ENCODE assay signal across 18 mouse cellular contexts in the genomic region with DNA sequence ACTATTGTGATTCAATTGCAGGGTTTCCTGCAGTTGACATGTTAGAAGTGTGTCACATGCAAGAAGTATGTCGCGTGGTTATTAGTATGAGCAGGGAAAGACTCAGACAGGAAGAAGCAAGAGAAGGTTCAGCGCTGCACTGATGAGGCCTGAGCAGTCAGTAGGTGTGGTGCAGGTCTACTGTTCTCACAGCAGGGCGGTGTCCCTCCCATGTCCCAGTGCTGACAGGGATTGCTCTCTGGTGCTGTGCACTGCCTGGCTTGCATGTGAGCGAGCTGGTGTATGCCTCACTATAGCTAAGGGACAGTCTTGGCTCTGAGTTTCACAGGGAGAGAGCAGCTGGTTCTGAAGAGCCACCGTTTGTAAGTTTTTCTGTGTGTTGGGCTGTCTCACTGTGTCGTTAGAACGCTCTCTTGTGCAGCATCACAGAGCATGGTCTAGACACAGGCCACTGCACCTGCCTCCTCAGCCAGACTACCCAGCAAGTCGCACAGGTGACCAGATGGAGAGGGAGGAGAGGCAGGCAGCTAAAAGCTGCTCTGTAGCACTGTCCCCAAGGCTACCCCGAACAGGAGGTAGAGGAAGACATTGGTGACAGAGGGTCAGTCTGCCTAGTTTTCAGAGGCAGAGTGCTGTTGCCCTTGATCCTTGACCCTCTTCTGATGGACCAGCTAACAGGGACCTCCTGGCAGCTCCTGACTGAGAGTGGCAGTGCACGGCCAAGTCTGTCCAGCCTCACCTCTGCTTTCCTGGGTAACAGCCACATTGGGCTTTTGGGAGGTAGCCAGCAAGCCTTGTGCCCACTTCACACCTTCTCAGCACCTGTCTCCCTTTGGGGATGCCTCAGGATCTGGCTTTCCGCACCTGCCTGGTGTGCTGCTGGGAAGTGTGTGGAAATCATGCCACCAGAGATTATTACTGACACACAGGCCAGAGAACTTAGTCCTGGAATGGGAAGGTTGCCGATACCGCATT. TPM values are rescaled to one million over a fixed set of nuclear protein-coding genes. Genes with fewer than 3 reads are reported as not detected.
DNase-seq lines count a peak whose midpoint lies in the region; ATAC-seq and TF ChIP-seq lines count a peak whose summit lies in the region.
"Had no signal": no experiment of that assay in that cellular context is flagged by ENCODE, and none has a peak within 500 bp of the region (broad histone marks: within the 10 kb centered on the region; RNA-seq: fewer than 3 reads in every experiment).

No protein-coding gene starts in this region.

- H3K36me3 ChIP-seq in heart, adult 2 months (ENCODE audit: control insufficient read depth, insufficient read depth, low read length) = no peaks in the 10 kb centered on the region
- H3K36me3 ChIP-seq in testis, adult 2 months (ENCODE audit: control insufficient read depth, insufficient read depth, low read length) = peaks cover 3% of the 10 kb centered on the region
- peaks cover 26% of the 10 kb centered on the region for H3K36me3 ChIP-seq in heart, embryonic 12.5 days

- TF ChIP-seq CTCF in heart, adult 2 months (IDR thresholded peaks at IDR 0.05) = no peak
- TF ChIP-seq CTCF in testis, adult 2 months (IDR thresholded peaks at IDR 0.05; ENCODE audit: control insufficient read depth, insufficient read depth, insufficient replicate concordance, low read depth, low read length) = no peak

- no peak overlapping the region for H3K4me2 ChIP-seq in heart, embryonic 12.5 days
- H3K4me2 ChIP-seq: forebrain, embryonic 12.5 days; kidney, embryonic 15.5 days; limb, embryonic 13.5 days; midbrain, embryonic 15.5 days had no signal

- WGBS in heart, adult 2 months = 73% methylated on average over 14 of the region's 14 CpGs
- 76% methylated on average over 14 of the region's 14 CpGs for WGBS in heart, embryonic 12.5 days

- intact Hi-C loops in heart, adult 2 months (cut with DNase I) = no loop called here
- intact Hi-C loops in heart, postnatal 25 days (cut with DNase I) = no loop called here

- H3K4me3 ChIP-seq in heart, adult 2 months = no peak overlapping the region
- H3K4me3 ChIP-seq in testis, adult 2 months (ENCODE audit: control insufficient read depth, low read depth, low read length) = no peak overlapping the region
- no peak overlapping the region for H3K4me3 ChIP-seq in heart, embryonic 12.5 days
- H3K4me3 ChIP-seq: forebrain, embryonic 12.5 days; kidney, embryonic 15.5 days; layer of hippocampus, adult 2 months; left cerebral cortex, adult 2 months; limb, embryonic 13.5 days; midbrain, embryonic 15.5 days had no signal

- ATAC-seq in heart, embryonic 12.5 days (ENCODE audit: insufficient number of reproducible peaks, low FRiP score) = no peak
- ATAC-seq in activated CD4-positive, CD25-positive, alpha-beta regulatory T cell, adult 4 months = no peak
- ATAC-seq: midbrain, embryonic 15.5 days had no signal

- H3K4me1 ChIP-seq in heart, adult 2 months (ENCODE audit: control insufficient read depth, insufficient read depth, low read length) = peaks cover 1% of the 10 kb centered on the region; the same call in 1 of the 2 replicates
- H3K4me1 ChIP-seq in testis, adult 2 months (ENCODE audit: control insufficient read depth, insufficient read depth, low read length) = no peaks in the 10 kb centered on the region
- peaks cover 28% of the 10 kb centered on the region for H3K4me1 ChIP-seq in heart, embryonic 12.5 days (replicated peaks)
- H3K4me1 ChIP-seq: forebrain, embryonic 12.5 days; kidney, embryonic 15.5 days; limb, embryonic 13.5 days; midbrain, embryonic 15.5 days had no signal

- no peak overlapping the region for H3K9ac ChIP-seq in heart, adult 2 months (ENCODE audit: low read depth, low read length)
- H3K9ac ChIP-seq in heart, embryonic 12.5 days = 0 out of 2 replicates have a peak overlapping the region, but pooled peaks have one; percentile 6
- H3K9ac ChIP-seq: forebrain, embryonic 12.5 days; kidney, embryonic 15.5 days; midbrain, embryonic 15.5 days had no signal

- 0 out of 2 replicates have a peak, but pooled peaks have one; percentile 16 for TF ChIP-seq EP300 in heart, adult 2 months (IDR thresholded peaks at IDR 0.05; ENCODE audit: insufficient read depth, low read depth, low read length)

- H3K27ac ChIP-seq in heart, adult 2 months = no peak overlapping the region
- H3K27ac ChIP-seq in testis, adult 2 months (ENCODE audit: control insufficient read depth, insufficient read depth, low read depth, low read length) = no peak overlapping the region
- peak overlapping the region; percentile 26; the same call in 1 of the 2 replicates for H3K27ac ChIP-seq in heart, embryonic 12.5 days (ENCODE audit: poor library complexity, severe bottlenecking)
- H3K27ac ChIP-seq: forebrain, embryonic 12.5 days; kidney, embryonic 15.5 days; left cerebral cortex, adult 2 months; limb, embryonic 13.5 days; midbrain, embryonic 15.5 days had no signal

- no peaks in the 10 kb centered on the region for H3K9me3 ChIP-seq in heart, embryonic 12.5 days (replicated peaks)
- H3K9me3 ChIP-seq: forebrain, embryonic 12.5 days; kidney, embryonic 15.5 days; limb, embryonic 13.5 days; midbrain, embryonic 15.5 days had no signal

- no peaks in the 10 kb centered on the region for H3K27me3 ChIP-seq in heart, adult 2 months (ENCODE audit: control insufficient read depth, insufficient read depth, low read length)
- no peaks in the 10 kb centered on the region for H3K27me3 ChIP-seq in testis, adult 2 months (ENCODE audit: control insufficient read depth, insufficient read depth, low read length)
- H3K27me3 ChIP-seq in heart, embryonic 12.5 days (replicated peaks) = no peaks in the 10 kb centered on the region
- H3K27me3 ChIP-seq: forebrain, embryonic 12.5 days; kidney, embryonic 15.5 days; limb, embryonic 13.5 days; midbrain, embryonic 15.5 days had no signal

- no peak for TF ChIP-seq POLR2A in heart, adult 2 months (IDR thresholded peaks at IDR 0.05; ENCODE audit: insufficient read depth, low read depth, low read length)
- TF ChIP-seq POLR2A in testis, adult 2 months (IDR thresholded peaks at IDR 0.05; ENCODE audit: control insufficient read depth, low read depth, low read length) = 0 out of 2 replicates have a peak, but pooled peaks have one; percentile 27

- H3K79me2 ChIP-seq in heart, adult 2 months (replicated peaks; ENCODE audit: control insufficient read depth, insufficient read depth, low read length) = peaks cover 2% of the 10 kb centered on the region; the same call in 1 of the 2 replicates

- peak in 1 of 2 experiments; percentile 42 for DNase-seq in heart, adult 2 months
- DNase-seq in heart, postnatal 25 days (ENCODE audit: low spot score) = no peak
- no peak for DNase-seq in testis, postnatal 14 days (ENCODE audit: low spot score)
- DNase-seq in adrenal gland, adult 18-20 months (ENCODE audit: low spot score in 2 of 2) = no peak
- no peak for DNase-seq in frontal cortex, postnatal 36 days (ENCODE audit: low spot score in 2 of 2)
- DNase-seq: adrenal gland, adult 2 months; B cell, adult 2 months; embryo, embryonic 11 days; thymus, postnatal 4 days had no signal

RNA-seq across cellular contexts. Expression of gene Dnajc11, which starts 15.3 kb away (rescaled TPM):
- 10 to 100 TPM; 71.0 to 84.3 TPM for total RNA-seq in heart, adult 2 months (2021)
- polyA plus RNA-seq in heart, adult 2 months (2012; rRNA removed) = 55.9 and 66.9 TPM in 2 replicates
- total RNA-seq in heart, postnatal 25 days (2021) = 10 to 100 TPM; 82.3 to 96.4 TPM
- 28.6 and 31.2 TPM in 2 replicates for polyA plus RNA-seq in testis, adult 2 months (2012; rRNA removed)
- polyA plus RNA-seq in heart, embryonic 12.5 days (2016; fragmentation: Nextera tagmentation; extraction: Ambion mirVana) = 61.1 and 63.8 TPM in 2 replicates
- total RNA-seq in adrenal gland, adult 18-20 months (2021) = 10 to 100 TPM; 78.1 to 88.9 TPM
- polyA plus RNA-seq in activated CD4-positive, CD25-positive, alpha-beta regulatory T cell, adult 4 months (2017; shearing (Covaris generic)) = 10 to 100 TPM; 27.9 to 31.7 TPM

RNA-seq across cellular contexts. Expression of gene Thap3, which starts 40.0 kb away (rescaled TPM):
- 10 to 100 TPM; 12.0 to 13.5 TPM for total RNA-seq in heart, adult 2 months (2021)
- polyA plus RNA-seq in heart, adult 2 months (2012; rRNA removed) = 20.8 and 27.6 TPM in 2 replicates
- 10 to 100 TPM; 11.5 TPM for total RNA-seq in heart, postnatal 25 days (2021)
- polyA plus RNA-seq in testis, adult 2 months (2012; rRNA removed) = 4.2 and 5.5 TPM in 2 replicates
- polyA plus RNA-seq in heart, embryonic 12.5 days (2016; fragmentation: Nextera tagmentation; extraction: Ambion mirVana) = 25.2 and 26.6 TPM in 2 replicates
- total RNA-seq in adrenal gland, adult 18-20 months (2021) = 10 to 100 TPM; 18.2 to 19.9 TPM
- 100 to 1,000 TPM in 1 of 2 experiments, 10 to 100 TPM in 1; 89.8 to 107 TPM for polyA plus RNA-seq in activated CD4-positive, CD25-positive, alpha-beta regulatory T cell, adult 4 months (2017; shearing (Covaris generic))

RNA-seq across cellular contexts. Expression of gene Phf13, which starts 47.3 kb away (rescaled TPM):
- total RNA-seq in heart, adult 2 months (2021) = 1 to 10 TPM; 4.5 to 4.8 TPM
- 3.0 and 3.7 TPM in 2 replicates for polyA plus RNA-seq in heart, adult 2 months (2012; rRNA removed)
- total RNA-seq in heart, postnatal 25 days (2021) = 1 to 10 TPM; 5.8 to 6.2 TPM
- 41.8 and 43.6 TPM in 2 replicates for polyA plus RNA-seq in testis, adult 2 months (2012; rRNA removed)
- 26.7 and 27.0 TPM in 2 replicates for polyA plus RNA-seq in heart, embryonic 12.5 days (2016; fragmentation: Nextera tagmentation; extraction: Ambion mirVana)
- total RNA-seq in adrenal gland, adult 18-20 months (2021) = 10 to 100 TPM; 12.4 to 13.2 TPM
- polyA plus RNA-seq in activated CD4-positive, CD25-positive, alpha-beta regulatory T cell, adult 4 months (2017; shearing (Covaris generic)) = 1 to 10 TPM; 2.3 to 3.0 TPM

RNA-seq across cellular contexts. Expression of gene Klhl21, which starts 59.8 kb away (rescaled TPM):
- 10 to 100 TPM; 69.9 to 93.5 TPM for total RNA-seq in heart, adult 2 months (2021)
- 50.4 and 56.2 TPM in 2 replicates for polyA plus RNA-seq in heart, adult 2 months (2012; rRNA removed)
- 10 to 100 TPM; 69.8 to 76.2 TPM for total RNA-seq in heart, postnatal 25 days (2021)
- 17.1 TPM in 2 replicates for polyA plus RNA-seq in testis, adult 2 months (2012; rRNA removed)
- polyA plus RNA-seq in heart, embryonic 12.5 days (2016; fragmentation: Nextera tagmentation; extraction: Ambion mirVana) = 41.0 and 41.4 TPM in 2 replicates
- 10 to 100 TPM; 18.3 to 28.2 TPM for total RNA-seq in adrenal gland, adult 18-20 months (2021)
- polyA plus RNA-seq in activated CD4-positive, CD25-positive, alpha-beta regulatory T cell, adult 4 months (2017; shearing (Covaris generic)) = 1 to 10 TPM; 2.2 to 4.2 TPM
